Mouse (Mus musculus) embryo, embryonic 11.5 days (tissue): Measurements from ENCODE around the gene Nbeal2.

Source experiments
- DNase-seq: peaks from one replicate; pipeline ENCODE4 v3.0.0-alpha.2; 2012; ENCODE audit warnings: low read depth, low spot score

Gene Nbeal2

GRCm38 (mm10) chr9:110583521-110583920, 70.4 kb downstream of the Nbeal2 start:
- no peak for DNase-seq

GRCm38 (mm10) chr9:110582161-110582560, 71.8 kb downstream of the Nbeal2 start:
- no peak for DNase-seq
